Mouse (Mus musculus) midbrain, embryonic 14.5 days (tissue): ENCODE results near the gene Ralgps1. TPM values are rescaled to one million over a fixed set of nuclear protein-coding genes. Genes with fewer than 3 reads are reported as not detected.

Experiments used
- ATAC-seq: fragments of 200-750 bp; cut with Nextera tagmentation; 2 replicates; pipeline ENCODE4 v1.8.0; 2017; ENCODE audit warnings: moderate number of reproducible peaks, moderate library complexity; ENCODE audit not compliant: low FRiP score, low TSS enrichment
- DNase-seq: peaks from one replicate; pipeline ENCODE4 v3.0.0-alpha.2; 2015
- H3K27ac ChIP-seq: fragments of 300-500 bp; sonication (generic); replicated peaks from 2 replicates; pipeline ENCODE4 v1.5.1; 2014; ENCODE audit warnings: mild to moderate bottlenecking, low read depth, low read length, moderate library complexity
- H3K27me3 ChIP-seq: fragments of 300-500 bp; sonication (generic); 2 replicates; pipeline ENCODE4 v1.6.1; 2014; ENCODE audit warnings: low read length, control low read depth, mixed read lengths; ENCODE audit not compliant: control insufficient read depth, insufficient read depth
- H3K36me3 ChIP-seq: fragments of 300-500 bp; sonication (generic); 2 replicates; pipeline ENCODE4 v1.6.1; 2014; ENCODE audit warnings: low read length, control low read depth; ENCODE audit not compliant: control insufficient read depth, insufficient read depth
- H3K4me1 ChIP-seq: fragments of 300-500 bp; sonication (generic); 2 replicates; pipeline ENCODE4 v1.6.1; 2014; ENCODE audit warnings: mild to moderate bottlenecking, antibody characterized with exemption, low read length, control low read depth; ENCODE audit not compliant: control insufficient read depth, insufficient read depth
- H3K4me2 ChIP-seq: fragments of 300-500 bp; sonication (generic); 2 replicates; pipeline ENCODE4 v1.6.1; 2014; ENCODE audit warnings: mild to moderate bottlenecking, low read length, moderate library complexity
- H3K4me3 ChIP-seq: fragments of 300-500 bp; sonication (generic); replicated peaks from 2 replicates; pipeline ENCODE4 v1.5.1; 2014; ENCODE audit warnings: low read depth, low read length
- H3K9ac ChIP-seq: fragments of 300-500 bp; sonication (generic); replicated peaks from 2 replicates; pipeline ENCODE4 v1.6.1; 2014; ENCODE audit warnings: mild to moderate bottlenecking, low read length, moderate library complexity
- H3K9me3 ChIP-seq: fragments of 300-500 bp; sonication (generic); 2 replicates; pipeline ENCODE4 v1.6.1; 2016; ENCODE audit warnings: low read length, control low read depth, mixed read lengths; ENCODE audit not compliant: control insufficient read depth
- WGBS: fragments of 180-500 bp; shearing (Covaris S2); extraction: QIAGEN DNeasy Blood & Tissue Kit; methylation state at CpG from one replicate; pipeline ENCODE4 v1.1.7; 2014; 5-methylcytosine and 5-hydroxymethylcytosine counted together
- polyA plus RNA-seq: library from polyadenylated mRNA; unstranded; fragments of >200 nt; fragmentation: Nextera tagmentation; extraction: Ambion mirVana; gene quantifications from 2 replicates; pipeline ENCODE4 v1.2.1, GENCODE M21; 2014

The Ralgps1 gene
- polyA plus RNA-seq, 1 experiment from 2014 or later = 58.8 TPM

- Histone ChIP-seq H3K4me2 (no peak overlapping the region), H3K36me3 (peaks cover 25% of the 10 kb centered on the region), H3K4me3 (no peak overlapping the region), H3K4me1 (no peaks in the 10 kb centered on the region), H3K9me3 (no peaks in the 10 kb centered on the region), H3K9ac (no peak overlapping the region), H3K27me3 (no peaks in the 10 kb centered on the region), H3K27ac (no peak overlapping the region)
- no peak for ATAC-seq
- no peak for DNase-seq
- 96% methylated on average over 3 of the region's 3 CpGs for WGBS
These were observed 109.8 kb downstream of the Ralgps1 start for GRCm38 (mm10) chr2:33261475-33261874.

GRCm38 (mm10) chr2:33260772-33261171 is 110.5 kb downstream of the Ralgps1 start:
- Histone ChIP-seq H3K27me3 (no peaks in the 10 kb centered on the region), H3K4me3 (no peak overlapping the region), H3K4me1 (no peaks in the 10 kb centered on the region), H3K36me3 (peaks cover 26% of the 10 kb centered on the region), H3K4me2 (no peak overlapping the region), H3K9me3 (no peaks in the 10 kb centered on the region), H3K27ac (no peak overlapping the region), H3K9ac (no peak overlapping the region)
- 80% methylated on average over 8 of the region's 8 CpGs for WGBS
- ATAC-seq (no peak), DNase-seq (no peak)

- no peak overlapping the region for H3K4me2 ChIP-seq
- no peak overlapping the region for H3K9ac ChIP-seq
- no peaks in the 10 kb centered on the region for H3K27me3 ChIP-seq
- H3K27ac ChIP-seq = no peak overlapping the region
- H3K36me3 ChIP-seq = peaks cover 31% of the 10 kb centered on the region
- no peak for ATAC-seq
- no peak for DNase-seq
- WGBS = 93% methylated on average over 3 of the region's 3 CpGs
- no peak overlapping the region for H3K4me3 ChIP-seq
- no peaks in the 10 kb centered on the region for H3K9me3 ChIP-seq
- H3K4me1 ChIP-seq = no peaks in the 10 kb centered on the region
These were observed 114.3 kb downstream of the Ralgps1 start for GRCm38 (mm10) chr2:33256769-33257537.

GRCm38 (mm10) chr2:33254318-33254985 is 116.8 kb downstream of the Ralgps1 start:
- Histone ChIP-seq H3K4me1 (no peaks in the 10 kb centered on the region), H3K9me3 (no peaks in the 10 kb centered on the region), H3K27ac (no peak overlapping the region), H3K27me3 (no peaks in the 10 kb centered on the region), H3K36me3 (peaks cover 11% of the 10 kb centered on the region; the same call in 1 of the 2 replicates), H3K4me3 (no peak overlapping the region), H3K4me2 (no peak overlapping the region), H3K9ac (no peak overlapping the region)
- no peak for ATAC-seq
- DNase-seq = no peak
- WGBS = 89% methylated on average over 9 of the region's 9 CpGs

- H3K36me3 ChIP-seq = peaks cover 17% of the 10 kb centered on the region; the same call in 1 of the 2 replicates
- no peak overlapping the region for H3K9ac ChIP-seq
- no peak overlapping the region for H3K27ac ChIP-seq
- no peak overlapping the region for H3K4me3 ChIP-seq
- no peak overlapping the region for H3K4me2 ChIP-seq
- no peaks in the 10 kb centered on the region for H3K4me1 ChIP-seq
- H3K27me3 ChIP-seq = no peaks in the 10 kb centered on the region
- DNase-seq (peak; percentile 42), ATAC-seq (no peak)
- H3K9me3 ChIP-seq = no peaks in the 10 kb centered on the region
- 76% methylated on average over 4 of the region's 4 CpGs for WGBS
These were observed 117.6 kb downstream of the Ralgps1 start for GRCm38 (mm10) chr2:33253572-33254190.

GRCm38 (mm10) chr2:33252751-33253150 is 118.5 kb downstream of the Ralgps1 start:
- 87% methylated on average over 6 of the region's 6 CpGs for WGBS
- H3K4me1 ChIP-seq = no peaks in the 10 kb centered on the region
- DNase-seq = no peak
- H3K4me2 ChIP-seq = no peak overlapping the region
- H3K4me3 ChIP-seq = no peak overlapping the region
- H3K27me3 ChIP-seq = no peaks in the 10 kb centered on the region
- no peak for ATAC-seq
- no peak overlapping the region for H3K9ac ChIP-seq
- peaks cover 20% of the 10 kb centered on the region; the same call in 1 of the 2 replicates for H3K36me3 ChIP-seq
- H3K9me3 ChIP-seq = no peaks in the 10 kb centered on the region
- no peak overlapping the region for H3K27ac ChIP-seq

- Histone ChIP-seq H3K4me1 (no peaks in the 10 kb centered on the region), H3K27ac (no peak overlapping the region), H3K36me3 (peaks cover 15% of the 10 kb centered on the region; the same call in 1 of the 2 replicates), H3K4me2 (no peak overlapping the region), H3K27me3 (no peaks in the 10 kb centered on the region), H3K4me3 (no peak overlapping the region), H3K9ac (no peak overlapping the region), H3K9me3 (no peaks in the 10 kb centered on the region)
- ATAC-seq = no peak
- no peak for DNase-seq
- 79% methylated on average over 3 of the region's 3 CpGs for WGBS
These were observed 121.2 kb downstream of the Ralgps1 start for GRCm38 (mm10) chr2:33249922-33250633.

- H3K27ac ChIP-seq = no peak overlapping the region
- no peak overlapping the region for H3K4me3 ChIP-seq
- 87% methylated on average over 7 of the region's 7 CpGs for WGBS
- H3K4me2 ChIP-seq = no peak overlapping the region
- no peaks in the 10 kb centered on the region for H3K9me3 ChIP-seq
- H3K4me1 ChIP-seq = no peaks in the 10 kb centered on the region
- ATAC-seq (no peak), DNase-seq (no peak)
- no peaks in the 10 kb centered on the region for H3K27me3 ChIP-seq
- no peak overlapping the region for H3K9ac ChIP-seq
- H3K36me3 ChIP-seq = peaks cover 10% of the 10 kb centered on the region; the same call in 1 of the 2 replicates
These were observed 122.7 kb downstream of the Ralgps1 start for GRCm38 (mm10) chr2:33248549-33248948.
